Mouse (Mus musculus) spleen, embryonic (tissue): ENCODE measurements around the gene Dspp.

Experiments
- CTCF ChIA-PET: fragments of 350-600 bp; sonication (Branson Sonifier 250); formaldehyde crosslinking; loops from one replicate; lab custom pipeline; 2022; lab: Charles Lee

Gene Dspp

GRCm38 (mm10) chr5:104170412-104170811 lies at the start of gene Dspp:
Dspp (plus strand) TSS chr5:104170712.
- CTCF ChIA-PET = no interaction called here

- CTCF ChIA-PET = no interaction called here
These were observed 46.4 kb upstream of the Dspp start for GRCm38 (mm10) chr5:104124016-104124658.

DNA sequence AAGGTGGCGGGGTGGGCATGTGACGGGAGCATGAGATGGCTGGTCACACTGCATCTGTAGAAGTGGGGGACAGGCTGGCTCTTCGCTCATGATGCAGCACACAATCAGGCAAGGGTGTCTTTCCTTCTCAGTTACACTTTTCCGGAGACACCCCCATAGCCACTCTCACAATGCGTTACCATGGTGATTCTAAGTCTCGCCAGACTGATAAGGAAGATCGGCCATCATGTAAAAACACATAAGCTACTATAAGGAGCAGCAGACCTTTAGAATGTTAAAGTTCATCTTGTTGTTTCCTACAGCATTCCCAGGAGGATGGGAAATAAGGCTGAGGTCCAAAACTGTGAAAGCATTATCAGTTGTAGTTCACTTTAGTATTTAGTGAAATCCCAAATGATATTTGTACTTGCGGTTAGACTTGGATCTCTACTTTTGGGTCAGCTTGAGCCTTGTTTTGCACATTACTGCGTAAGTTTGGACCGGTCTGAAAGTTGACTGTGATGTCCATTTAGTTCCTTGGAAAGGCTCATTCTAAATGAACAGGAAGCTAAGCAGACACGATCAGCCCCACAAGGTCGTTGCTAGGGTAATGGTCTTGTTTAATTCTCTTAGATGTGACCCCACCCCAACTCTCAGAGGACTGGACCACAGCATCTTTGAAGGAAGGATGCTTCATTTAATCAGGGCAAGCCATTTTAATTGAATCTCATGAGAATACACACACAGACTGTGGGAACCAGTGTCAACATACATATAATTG lies 43.8 kb upstream of the Dspp start:
- CTCF ChIA-PET = no interaction called here

GRCm38 (mm10) chr5:104127351-104127750 lies 43.2 kb upstream of the Dspp start:
- CTCF ChIA-PET = interaction anchor here (0.6 kb wide), 1 partner anchor 129 kb away, joined by 6 read pairs; no protein-coding TSS in a partner anchor

DNA sequence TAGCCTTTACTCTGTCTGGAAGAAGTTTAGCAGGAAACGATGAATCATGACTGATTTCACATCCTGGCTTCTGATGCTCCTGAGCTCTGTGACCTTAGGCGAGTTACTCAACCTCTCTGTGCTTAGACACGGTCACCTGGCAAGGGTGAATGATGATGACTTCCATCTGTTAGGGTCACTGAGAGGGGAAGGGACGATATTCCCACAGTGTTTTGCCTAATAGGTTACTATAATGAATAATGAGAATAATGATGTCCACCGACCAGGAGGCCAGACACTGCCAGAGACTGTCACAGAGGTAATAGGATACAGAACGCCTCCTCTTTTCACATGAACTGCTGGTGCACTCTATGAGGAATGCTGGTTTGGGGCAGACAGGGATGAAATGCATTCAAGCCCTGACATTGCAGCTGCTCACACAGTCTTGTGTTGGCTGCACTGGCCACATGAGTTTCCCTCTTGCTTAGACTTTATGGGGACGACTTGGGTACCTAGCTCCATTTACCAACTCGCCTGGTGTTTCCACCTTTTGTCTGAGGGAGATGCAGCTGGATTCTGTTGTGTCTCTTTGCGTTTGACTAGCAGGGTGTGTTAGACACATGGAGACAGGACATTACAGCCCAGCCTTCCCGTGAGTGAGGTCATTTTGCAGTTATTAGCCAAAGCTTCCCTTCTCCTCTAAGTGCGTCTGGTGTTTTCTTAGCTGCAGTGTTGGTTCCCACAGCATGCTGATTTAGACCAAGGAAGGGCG lies 42.1 kb upstream of the Dspp start:
- CTCF ChIA-PET = no interaction called here

- CTCF ChIA-PET = no interaction called here
These were observed 39.6 kb upstream of the Dspp start for GRCm38 (mm10) chr5:104130891-104131290.

DNA sequence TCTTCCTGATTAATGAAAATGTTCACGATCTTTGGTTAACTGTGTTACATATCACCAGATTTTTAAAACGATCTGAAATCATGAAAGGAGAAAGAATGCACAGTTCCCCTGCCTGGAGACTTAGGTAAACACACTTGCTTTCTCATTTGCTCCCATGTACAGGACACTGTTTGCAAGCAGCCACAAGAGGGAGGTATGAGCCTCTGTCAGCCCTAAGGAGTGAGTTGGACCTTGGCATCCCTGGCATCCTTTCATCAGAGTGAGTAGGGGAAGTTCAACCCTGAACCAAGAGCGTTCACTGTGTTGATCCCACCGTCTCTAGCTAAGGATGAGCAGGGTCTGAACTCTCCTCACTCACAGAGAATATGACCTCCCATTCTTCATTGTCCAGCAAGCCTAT lies 39.0 kb upstream of the Dspp start:
- CTCF ChIA-PET = no interaction called here

- CTCF ChIA-PET = no interaction called here
These were observed 36.8 kb upstream of the Dspp start for GRCm38 (mm10) chr5:104133752-104134151.

GRCm38 (mm10) chr5:104137920-104138541 lies 32.5 kb upstream of the Dspp start:
- CTCF ChIA-PET = interaction anchor here (0.6 kb wide), 1 partner anchor 213 kb away, joined by 14 read pairs; no protein-coding TSS in a partner anchor

DNA sequence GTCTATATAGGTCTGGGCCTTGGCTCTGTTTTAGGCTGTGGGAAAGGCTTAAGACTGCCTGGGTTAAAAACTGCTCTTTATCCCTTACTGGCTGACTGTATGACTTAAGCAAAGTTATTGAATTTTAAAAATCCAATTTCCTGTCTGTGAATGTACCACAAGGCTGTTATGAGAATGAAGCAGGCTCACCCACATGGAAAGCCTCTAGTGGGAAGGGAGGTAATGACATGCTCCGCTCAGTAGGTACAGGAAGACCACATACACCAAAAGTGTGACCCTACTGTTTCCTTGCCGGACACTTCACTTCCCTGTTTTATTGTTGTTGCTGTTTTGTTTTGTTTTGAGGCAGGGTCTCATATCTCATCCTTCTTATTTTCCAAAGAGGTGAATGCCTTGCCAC lies 29.4 kb upstream of the Dspp start:
- CTCF ChIA-PET = no interaction called here

DNA sequence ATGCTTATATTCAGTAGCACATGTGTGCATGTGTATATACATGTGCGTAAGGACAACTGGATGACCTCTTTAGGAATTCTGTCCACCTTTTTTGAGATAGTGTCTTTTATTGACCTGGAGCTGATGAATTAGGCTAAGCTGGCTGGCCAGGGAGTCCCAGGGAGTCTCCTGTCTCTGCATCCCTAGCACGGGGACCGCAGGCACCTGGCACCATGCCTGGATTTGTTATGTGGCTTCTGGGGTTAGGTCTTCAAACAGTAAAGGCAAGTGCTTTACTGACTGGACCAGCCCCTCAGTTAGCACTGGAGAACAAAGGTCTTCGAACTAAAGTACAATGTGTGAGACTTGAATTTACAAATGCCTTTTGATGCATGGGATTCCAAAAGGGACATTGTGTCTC lies 26.5 kb upstream of the Dspp start:
- CTCF ChIA-PET = no interaction called here

- CTCF ChIA-PET = no interaction called here
These were observed 21.2 kb upstream of the Dspp start for GRCm38 (mm10) chr5:104149349-104149748.

DNA sequence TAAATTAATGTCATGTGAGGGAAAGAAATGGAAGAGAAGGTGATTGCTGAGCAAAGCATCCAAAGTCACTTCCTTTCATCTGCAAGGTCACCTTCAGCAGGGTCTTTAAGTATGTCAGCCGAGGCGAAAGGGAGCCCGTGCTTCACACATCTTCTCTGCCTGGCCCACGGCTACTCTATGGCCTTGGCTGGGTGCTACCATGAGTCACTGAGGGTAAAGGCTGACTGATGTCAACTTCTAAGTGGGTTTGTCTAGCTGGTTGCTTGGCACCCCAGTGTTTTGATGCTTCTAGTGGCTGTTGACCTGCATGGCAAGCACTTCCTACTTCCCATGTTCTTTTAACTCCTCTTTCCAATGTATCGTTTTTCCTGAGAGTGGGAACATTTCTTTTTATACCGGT lies 20.3 kb upstream of the Dspp start:
- CTCF ChIA-PET = no interaction called here

DNA sequence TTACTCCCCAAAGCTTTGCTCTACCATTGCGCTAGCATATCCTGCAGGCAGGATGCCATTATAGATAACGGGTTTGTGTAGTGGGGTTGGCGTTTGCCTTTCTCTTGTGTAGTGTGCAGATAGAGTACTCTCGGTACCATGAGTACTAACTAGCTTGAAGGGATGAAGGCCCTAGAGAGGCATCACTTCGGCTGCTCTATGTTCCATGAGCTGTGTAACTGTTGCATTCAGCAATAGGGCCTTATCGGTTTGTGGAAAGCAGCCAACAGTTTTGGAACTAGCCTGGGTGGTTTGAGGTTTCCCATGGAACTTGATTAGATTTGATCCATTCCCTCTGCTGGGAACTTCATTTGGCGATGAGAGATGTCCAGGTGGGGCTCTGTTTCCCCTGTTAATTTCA lies 12.8 kb upstream of the Dspp start:
- CTCF ChIA-PET = no interaction called here

DNA sequence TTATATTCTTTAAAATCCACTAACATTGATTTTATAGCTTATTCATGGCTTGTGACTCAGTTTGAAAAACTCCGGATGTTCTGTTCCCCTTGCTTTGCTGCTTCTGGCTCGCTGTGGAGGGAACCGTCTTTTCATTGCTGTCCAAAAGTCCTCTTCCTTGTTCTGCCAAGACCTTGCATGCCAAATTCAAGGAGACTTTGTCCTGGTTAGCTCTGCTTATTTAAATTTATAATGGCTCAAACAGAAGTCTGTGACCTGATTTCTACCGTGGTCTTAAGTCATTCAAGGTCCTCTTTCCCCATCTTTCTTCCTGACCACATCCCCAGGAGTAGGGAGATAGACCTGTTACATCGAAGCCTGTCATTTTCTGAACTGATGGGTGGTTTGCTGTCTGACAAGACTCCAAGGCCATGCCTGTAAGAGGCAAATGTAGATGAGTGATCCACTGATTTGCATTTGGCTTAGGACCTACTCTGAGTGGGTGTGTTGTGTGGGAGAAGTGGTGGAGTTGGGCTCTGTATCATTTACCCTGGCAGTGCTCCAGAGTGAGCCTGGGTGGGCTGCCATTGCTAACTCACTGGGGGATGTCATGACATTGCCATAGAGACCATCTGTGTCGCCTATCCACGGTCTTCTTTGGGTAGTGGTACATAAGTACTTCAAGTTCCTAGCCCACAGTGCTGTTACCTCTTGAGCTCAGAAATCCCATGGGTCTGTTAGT lies 12.0 kb upstream of the Dspp start:
- CTCF ChIA-PET = no interaction called here

- CTCF ChIA-PET = no interaction called here
These were observed 9.9 kb upstream of the Dspp start for GRCm38 (mm10) chr5:104160581-104160980.

DNA sequence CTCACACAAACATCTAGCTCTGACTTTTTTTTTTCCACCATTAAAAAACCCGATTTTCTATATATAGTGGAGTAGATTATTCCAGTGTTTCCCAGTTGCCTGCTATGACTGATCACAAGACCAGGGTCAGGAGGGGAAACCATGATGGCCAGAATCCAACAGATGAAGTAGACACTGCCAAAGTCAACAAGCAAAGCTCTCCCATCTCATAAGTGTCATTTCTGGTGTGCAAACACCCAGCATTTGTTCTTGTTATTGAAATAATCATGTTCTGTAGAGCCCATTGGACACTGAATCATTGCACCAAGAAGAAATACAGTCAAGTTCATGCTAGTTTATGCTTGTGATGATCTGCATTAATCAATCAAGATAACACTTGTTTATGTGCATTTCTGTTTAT lies 9.1 kb upstream of the Dspp start:
- CTCF ChIA-PET = no interaction called here

- CTCF ChIA-PET = no interaction called here
These were observed 7.0 kb upstream of the Dspp start for GRCm38 (mm10) chr5:104163536-104163935.

DNA sequence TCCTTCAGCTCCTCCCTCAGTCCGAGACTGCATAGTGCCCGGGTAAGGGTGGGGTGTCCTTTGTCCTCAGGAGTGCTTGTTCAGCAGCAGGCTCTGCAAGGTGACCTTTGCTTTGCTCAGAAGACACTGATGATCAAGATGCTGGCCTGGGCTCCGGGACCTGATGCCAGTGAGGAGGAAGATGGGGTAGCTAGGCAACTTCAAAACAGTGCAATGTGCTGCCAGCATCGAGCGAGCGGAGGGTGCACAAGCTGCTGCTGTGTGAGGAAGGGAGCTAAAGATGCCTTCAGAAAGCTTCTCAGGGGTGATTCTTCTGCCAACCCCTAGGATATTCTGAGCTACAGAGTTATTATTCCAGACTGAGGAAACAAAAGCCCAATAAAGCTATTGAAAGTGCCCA lies 2.6 kb downstream of the Dspp start:
- CTCF ChIA-PET = no interaction called here

DNA sequence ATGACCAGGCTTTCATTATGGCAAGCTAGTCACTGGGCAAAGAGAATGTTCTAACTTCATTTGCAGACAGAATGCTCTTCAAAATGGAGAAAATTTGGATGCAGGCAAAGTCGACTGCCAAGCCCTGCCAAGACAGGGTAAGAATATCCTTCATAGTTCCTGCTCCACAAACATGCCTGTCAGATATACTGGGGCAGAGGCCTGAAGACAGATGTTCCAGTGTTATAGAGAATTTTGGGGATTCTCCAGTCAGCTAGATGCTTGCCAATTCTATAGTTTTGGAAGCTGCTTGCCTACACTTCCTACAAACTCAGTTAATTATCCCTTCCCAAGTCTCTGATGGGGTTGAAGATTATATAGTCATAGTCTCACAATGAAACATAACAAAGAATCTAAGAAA lies 13.2 kb downstream of the Dspp start:
- CTCF ChIA-PET = no interaction called here

DNA sequence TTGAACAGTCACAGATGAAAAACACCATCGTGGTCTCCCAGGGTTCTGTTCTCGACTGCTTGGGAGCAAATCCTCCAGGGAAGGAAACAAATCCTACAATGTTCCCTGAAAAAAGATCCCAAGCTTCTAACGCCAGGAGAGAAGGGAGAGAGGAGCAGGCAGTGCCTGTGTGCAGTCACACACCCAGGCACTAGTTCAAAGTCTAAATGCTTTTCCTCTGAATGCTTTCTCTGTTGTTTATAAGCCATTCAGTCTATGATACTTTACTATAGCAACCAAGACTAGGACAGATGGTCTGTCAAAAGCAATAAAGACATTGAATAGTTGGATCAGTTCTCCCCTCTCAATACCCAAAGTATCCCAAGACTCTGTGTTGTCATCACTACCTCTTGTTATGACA lies 16.8 kb downstream of the Dspp start:
- CTCF ChIA-PET = no interaction called here

DNA sequence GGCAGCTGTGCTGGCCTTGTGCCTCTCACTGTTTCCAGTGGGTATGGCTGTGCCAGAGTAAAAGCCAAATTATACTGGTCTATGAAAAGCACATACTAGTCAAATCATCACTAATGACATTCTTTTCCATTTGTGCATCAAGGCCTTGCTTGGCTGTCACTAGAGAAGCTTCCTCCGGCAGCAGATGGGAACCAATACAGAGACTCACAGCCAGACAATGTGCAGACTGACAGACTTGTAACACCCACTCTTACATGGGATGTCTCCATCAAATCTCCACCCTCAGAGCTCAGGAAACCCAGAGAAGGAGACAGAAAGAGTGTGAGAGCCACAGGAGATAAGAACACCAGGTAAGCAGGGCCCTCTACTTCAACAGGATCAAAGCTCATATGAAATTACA lies 24.6 kb downstream of the Dspp start:
- CTCF ChIA-PET = no interaction called here
